Comparison of ENCODE assay signal across 7 mouse cellular contexts in genomic region chr2:150908881-150909280, GRCm38 (mm10). TPM values are rescaled to one million over a fixed set of nuclear protein-coding genes. Genes with fewer than 3 reads are reported as not detected.
DNase-seq lines count a peak whose midpoint lies in the region; ATAC-seq and TF ChIP-seq lines count a peak whose summit lies in the region.
"Not testable (repeated sequence)": the region's sequence is repeated elsewhere in the genome, so short reads cannot be mapped to it uniquely, and the experiment has no call there.

No protein-coding gene starts in this region.

- H3K4me2 ChIP-seq in forebrain, embryonic 12.5 days: peak overlapping the region; percentile 64
- H3K4me2 ChIP-seq in heart, embryonic 13.5 days: peak overlapping the region; percentile 80
- H3K4me2 ChIP-seq in hindbrain, postnatal 0 days (ENCODE audit: low read depth, low read length): peak overlapping the region; percentile 63
- peak overlapping the region; percentile 29 for H3K4me2 ChIP-seq in limb, embryonic 11.5 days (ENCODE audit: low read depth, severe bottlenecking)
- H3K4me2 ChIP-seq in lung, embryonic 14.5 days: peak overlapping the region; percentile 66
- H3K4me2 ChIP-seq in midbrain, embryonic 16.5 days (ENCODE audit: low read length): peak overlapping the region; percentile 52

- TF ChIP-seq CTCF in Patski (IDR thresholded peaks at IDR 0.05): peak; percentile 29
- not testable (repeated sequence) for TF ChIP-seq CTCF in hindbrain, postnatal 0 days (IDR thresholded peaks at IDR 0.05; ENCODE audit: low read depth); lung, embryonic 14.5 days (IDR thresholded peaks at IDR 0.05; ENCODE audit: low read depth)

- in situ Hi-C loops in Patski (cut with MboI; ENCODE audit: low pct_unique_long_range_greater_than_20kb): not testable (repeated sequence)

- not testable (repeated sequence) for ATAC-seq in Patski; forebrain, embryonic 12.5 days (ENCODE audit: low FRiP score); heart, embryonic 13.5 days (ENCODE audit: extremely low read depth, insufficient number of reproducible peaks, low FRiP score, low TSS enrichment); hindbrain, postnatal 0 days; limb, embryonic 11.5 days (ENCODE audit: insufficient number of reproducible peaks, low FRiP score, low TSS enrichment, low read depth); lung, embryonic 14.5 days (ENCODE audit: insufficient read depth); midbrain, embryonic 16.5 days

- H3K9ac ChIP-seq in forebrain, embryonic 12.5 days; limb, embryonic 11.5 days (ENCODE audit: low read length); lung, embryonic 14.5 days; midbrain, embryonic 16.5 days (ENCODE audit: low read depth, low read length): not testable (repeated sequence)
- peak overlapping the region; percentile 76 for H3K9ac ChIP-seq in heart, embryonic 13.5 days
- 0 out of 2 replicates have a peak overlapping the region, but pooled peaks have one; percentile 45 for H3K9ac ChIP-seq in hindbrain, postnatal 0 days (replicated peaks; ENCODE audit: low read length)

- 51% methylated on average over 6 of the region's 6 CpGs for WGBS in forebrain, embryonic 12.5 days
- 43% methylated on average over 6 of the region's 6 CpGs for WGBS in heart, embryonic 13.5 days
- WGBS in hindbrain, postnatal 0 days: 57% methylated on average over 6 of the region's 6 CpGs
- 48% methylated on average over 6 of the region's 6 CpGs for WGBS in limb, embryonic 11.5 days
- WGBS in lung, embryonic 14.5 days: 46% methylated on average over 6 of the region's 6 CpGs
- WGBS in midbrain, embryonic 16.5 days: 46% methylated on average over 6 of the region's 6 CpGs

- CTCF ChIA-PET in Patski (lab: Charles Lee): interaction anchor here (0.6 kb wide), 1 partner anchor 75 kb away, joined by 3 read pairs; no protein-coding TSS in a partner anchor

- not testable (repeated sequence) for H3K4me1 ChIP-seq in forebrain, embryonic 12.5 days; heart, embryonic 13.5 days; hindbrain, postnatal 0 days (ENCODE audit: insufficient read depth, low read length); limb, embryonic 11.5 days (ENCODE audit: control insufficient read depth, insufficient read depth, low read length); lung, embryonic 14.5 days (ENCODE audit: insufficient read depth); midbrain, embryonic 16.5 days (ENCODE audit: control insufficient read depth, insufficient read depth, low read length)

- not testable (repeated sequence) for H3K27me3 ChIP-seq in Patski; forebrain, embryonic 12.5 days; heart, embryonic 13.5 days (replicated peaks); hindbrain, postnatal 0 days (ENCODE audit: insufficient read depth, low read length); limb, embryonic 11.5 days (ENCODE audit: control insufficient read depth, insufficient read depth, low read length); lung, embryonic 14.5 days (ENCODE audit: insufficient read depth, low read length); midbrain, embryonic 16.5 days (ENCODE audit: control insufficient read depth, insufficient read depth, low read depth, low read length)

- H3K27ac ChIP-seq in forebrain, embryonic 12.5 days; heart, embryonic 13.5 days (replicated peaks); hindbrain, postnatal 0 days; limb, embryonic 11.5 days (replicated peaks; ENCODE audit: low read depth, low read length); lung, embryonic 14.5 days (ENCODE audit: low read depth); midbrain, embryonic 16.5 days (ENCODE audit: low read length): not testable (repeated sequence)

- not testable (repeated sequence) for H3K9me3 ChIP-seq in forebrain, embryonic 12.5 days; heart, embryonic 13.5 days; hindbrain, postnatal 0 days (ENCODE audit: low read length); limb, embryonic 11.5 days (ENCODE audit: control insufficient read depth, low read length); lung, embryonic 14.5 days (ENCODE audit: low read depth, low read length); midbrain, embryonic 16.5 days (replicated peaks; ENCODE audit: control insufficient read depth, low read length, poor library complexity, severe bottlenecking)

- POLR2A ChIA-PET in Patski (lab: Charles Lee): not testable (repeated sequence)

- H3K36me3 ChIP-seq in forebrain, embryonic 12.5 days (replicated peaks); heart, embryonic 13.5 days; hindbrain, postnatal 0 days (ENCODE audit: insufficient read depth, low read length); limb, embryonic 11.5 days (ENCODE audit: control insufficient read depth, insufficient read depth, low read length); lung, embryonic 14.5 days (ENCODE audit: insufficient read depth); midbrain, embryonic 16.5 days (ENCODE audit: control insufficient read depth, insufficient read depth, low read length): not testable (repeated sequence)

- DNase-seq in Patski (ENCODE audit: low read depth, low spot score); hindbrain, postnatal 0 days (ENCODE audit: low spot score); limb, embryonic 11.5 days (ENCODE audit: low spot score); lung, embryonic 14.5 days: not testable (repeated sequence)

- H3K4me3 ChIP-seq in forebrain, embryonic 12.5 days (replicated peaks): peak overlapping the region; percentile 66
- peak overlapping the region; percentile 69 for H3K4me3 ChIP-seq in heart, embryonic 13.5 days
- H3K4me3 ChIP-seq in hindbrain, postnatal 0 days (ENCODE audit: low read length): peak overlapping the region; percentile 75
- not testable (repeated sequence) for H3K4me3 ChIP-seq in limb, embryonic 11.5 days (ENCODE audit: low read depth, low read length)
- H3K4me3 ChIP-seq in lung, embryonic 14.5 days (ENCODE audit: low read depth, low read length): peak overlapping the region; percentile 56
- peak overlapping the region; percentile 62 for H3K4me3 ChIP-seq in midbrain, embryonic 16.5 days (ENCODE audit: low read depth, low read length)

RNA-seq across cellular contexts. Expression of gene Gins1, which starts 3.7 kb away (rescaled TPM):
- polyA plus RNA-seq in Patski (2021): 10.5 TPM
- polyA plus RNA-seq in forebrain, embryonic 12.5 days (2016; fragmentation: Nextera tagmentation; extraction: Ambion mirVana): 64.0 and 66.8 TPM in 2 replicates
- 29.3 and 30.7 TPM in 2 replicates for polyA plus RNA-seq in heart, embryonic 13.5 days (2015; fragmentation: Nextera tagmentation; extraction: Ambion mirVana)
- 5.4 and 8.6 TPM in 2 replicates for total RNA-seq in hindbrain, postnatal 0 days (2014; rRNA removed)
- 12.7 and 14.9 TPM in 2 replicates for polyA plus RNA-seq in hindbrain, postnatal 0 days (2015; fragmentation: Nextera tagmentation; extraction: Ambion mirVana)
- 78.2 and 83.8 TPM in 2 replicates for polyA plus RNA-seq in limb, embryonic 11.5 days (2014; fragmentation: Nextera tagmentation; extraction: Ambion mirVana)
- polyA plus RNA-seq in lung, embryonic 14.5 days (2014; fragmentation: Nextera tagmentation; extraction: Ambion mirVana): 55.4 and 58.1 TPM in 2 replicates
- 9.9 and 11.2 TPM in 2 replicates for polyA plus RNA-seq in midbrain, embryonic 16.5 days (2015; fragmentation: Nextera tagmentation; extraction: Ambion mirVana)

RNA-seq across cellular contexts. Expression of gene Abhd12, which starts 4.3 kb away (rescaled TPM):
- 78.5 TPM for polyA plus RNA-seq in Patski (2021)
- 57.2 and 60.1 TPM in 2 replicates for polyA plus RNA-seq in forebrain, embryonic 12.5 days (2016; fragmentation: Nextera tagmentation; extraction: Ambion mirVana)
- polyA plus RNA-seq in heart, embryonic 13.5 days (2015; fragmentation: Nextera tagmentation; extraction: Ambion mirVana): 42.3 and 45.0 TPM in 2 replicates
- total RNA-seq in hindbrain, postnatal 0 days (2014; rRNA removed): 158 and 167 TPM in 2 replicates
- polyA plus RNA-seq in hindbrain, postnatal 0 days (2015; fragmentation: Nextera tagmentation; extraction: Ambion mirVana): 161 and 164 TPM in 2 replicates
- 50.1 and 55.5 TPM in 2 replicates for polyA plus RNA-seq in limb, embryonic 11.5 days (2014; fragmentation: Nextera tagmentation; extraction: Ambion mirVana)
- polyA plus RNA-seq in lung, embryonic 14.5 days (2014; fragmentation: Nextera tagmentation; extraction: Ambion mirVana): 59.2 and 67.2 TPM in 2 replicates
- 112 and 127 TPM in 2 replicates for polyA plus RNA-seq in midbrain, embryonic 16.5 days (2015; fragmentation: Nextera tagmentation; extraction: Ambion mirVana)

Comparison
In these comparisons a context has a peak if more than half of its experiments do, and no peak if none do; other contexts are left out.
1. H3K4me2 ChIP-seq: peak in every context shown above with its lines; median percentile 80 in heart, embryonic 13.5 days; 66 in lung, embryonic 14.5 days; 64 in forebrain, embryonic 12.5 days; 63 in hindbrain, postnatal 0 days; 52 in midbrain, embryonic 16.5 days; 29 in limb, embryonic 11.5 days.